Mouse (Mus musculus) E14TG2a.4 (cell line): ENCODE data around the gene Zfp146.
"Not testable (repeated sequence)": the region's sequence is repeated elsewhere in the genome, so short reads cannot be mapped to it uniquely, and the experiment has no call there.

Experiments
- H3K27me3 ChIP-seq: 2 replicates; pipeline ENCODE4 v1.6.1; 2014; ENCODE audit warnings: low read length, control low read depth; ENCODE audit not compliant: insufficient read depth
- H3K36me3 ChIP-seq: 2 replicates; pipeline ENCODE4 v1.6.1; 2014; ENCODE audit warnings: low read length, control low read depth; ENCODE audit not compliant: insufficient read depth
- H3K4me1 ChIP-seq: replicated peaks from 2 replicates; pipeline ENCODE4 v1.6.1; 2014; ENCODE audit warnings: low read depth, low read length, control low read depth
- H3K4me3 ChIP-seq: replicated peaks from 2 replicates; pipeline ENCODE4 v1.5.1; 2014; ENCODE audit warnings: mild to moderate bottlenecking, low read length
- H3K9me3 ChIP-seq: 2 replicates; pipeline ENCODE4 v1.6.1; 2014; ENCODE audit warnings: low read length, control low read depth
- CTCF ChIP-seq: conservative IDR thresholded peaks from 2 replicates; pipeline ENCODE4 v1.5.1; 2014; ENCODE audit warnings: low read length
- NANOG ChIP-seq: IDR thresholded peaks from 2 replicates; pipeline ENCODE4 v1.6.1; 2014; ENCODE audit warnings: borderline replicate concordance, low read length, mixed read lengths
- POU5F1 ChIP-seq: IDR thresholded peaks from 2 replicates; pipeline ENCODE4 v1.6.1; 2014; ENCODE audit warnings: low read length, borderline replicate concordance

Gene Zfp146

GRCm38 (mm10) chr7:30122188-30122530, 47.4 kb downstream of the Zfp146 start:
- Histone ChIP-seq H3K4me1 (peaks cover 37% of the 10 kb centered on the region), H3K36me3 (0 out of 2 replicates have a peak, but pooled peaks cover 2% of the 10 kb centered on the region), H3K4me3 (peak overlapping the region; percentile 91), H3K27me3 (no peaks in the 10 kb centered on the region), H3K9me3 (peaks cover 18% of the 10 kb centered on the region)
- TF ChIP-seq NANOG (no peak), CTCF (no peak), POU5F1 (no peak)

GRCm38 (mm10) chr7:30121308-30122187, 48.0 kb downstream of the Zfp146 start, which contains the start of gene Zfp382:
Gene Zfp382 (plus strand): TSS chr7:30121942.
- no peaks in the 10 kb centered on the region for H3K36me3 ChIP-seq
- H3K9me3 ChIP-seq = peaks cover 23% of the 10 kb centered on the region
- peaks cover 32% of the 10 kb centered on the region for H3K4me1 ChIP-seq
- peak within 1 kb of the TSS; percentile 91 for H3K4me3 ChIP-seq
- TF ChIP-seq POU5F1 (no peak), NANOG (no peak), CTCF (no peak)
- no peaks in the 10 kb centered on the region for H3K27me3 ChIP-seq

GRCm38 (mm10) chr7:30117935-30118334, 51.6 kb downstream of the Zfp146 start:
- not testable (repeated sequence) for H3K36me3 ChIP-seq

GRCm38 (mm10) chr7:30116076-30116475, 53.5 kb downstream of the Zfp146 start:
- Histone ChIP-seq H3K4me3 (no peak overlapping the region), H3K4me1 (peaks cover 6% of the 10 kb centered on the region), H3K36me3 (no peaks in the 10 kb centered on the region), H3K27me3 (no peaks in the 10 kb centered on the region), H3K9me3 (peaks cover 53% of the 10 kb centered on the region)
- no peak for TF ChIP-seq CTCF
- no peak for TF ChIP-seq POU5F1
- no peak for TF ChIP-seq NANOG

More at GRCm38 (mm10) chr7:30117935-30118334, 51.6 kb downstream of the Zfp146 start:
- not testable (repeated sequence) for H3K27me3 ChIP-seq, H3K4me3 ChIP-seq
- H3K4me1 ChIP-seq = peaks cover 16% of the 10 kb centered on the region
- H3K9me3 ChIP-seq = peaks cover 53% of the 10 kb centered on the region
